Mouse (Mus musculus): ENCODE results near the gene Syt15. TPM values are rescaled to one million over a fixed set of nuclear protein-coding genes. Genes with fewer than 3 reads are reported as not detected.
"Not testable (repeated sequence)": the region's sequence is repeated elsewhere in the genome, so short reads cannot be mapped to it uniquely, and the experiment has no call there.

Gene Syt15
- polyA plus RNA-seq, 1 experiment from 2014 or later: 0.28 TPM

- ATAC-seq (ENCODE audit: low FRiP score, low read depth): no peak
- H3K27ac ChIP-seq: no peak overlapping the region
- H3K4me2 ChIP-seq (replicated peaks): no peak overlapping the region
- no peak overlapping the region for H3K4me3 ChIP-seq
- H3K4me1 ChIP-seq: no peaks in the 10 kb centered on the region
- H3K9me3 ChIP-seq: no peaks in the 10 kb centered on the region
- 51% methylated on average over 7 of the region's 7 CpGs for WGBS
- no peaks in the 10 kb centered on the region for H3K27me3 ChIP-seq (replicated peaks)
- no peaks in the 10 kb centered on the region for H3K36me3 ChIP-seq
- no peak overlapping the region for H3K9ac ChIP-seq
These were observed 12.9 kb downstream of the Syt15 start for GRCm38 (mm10) chr14:34232340-34232739.

DNA sequence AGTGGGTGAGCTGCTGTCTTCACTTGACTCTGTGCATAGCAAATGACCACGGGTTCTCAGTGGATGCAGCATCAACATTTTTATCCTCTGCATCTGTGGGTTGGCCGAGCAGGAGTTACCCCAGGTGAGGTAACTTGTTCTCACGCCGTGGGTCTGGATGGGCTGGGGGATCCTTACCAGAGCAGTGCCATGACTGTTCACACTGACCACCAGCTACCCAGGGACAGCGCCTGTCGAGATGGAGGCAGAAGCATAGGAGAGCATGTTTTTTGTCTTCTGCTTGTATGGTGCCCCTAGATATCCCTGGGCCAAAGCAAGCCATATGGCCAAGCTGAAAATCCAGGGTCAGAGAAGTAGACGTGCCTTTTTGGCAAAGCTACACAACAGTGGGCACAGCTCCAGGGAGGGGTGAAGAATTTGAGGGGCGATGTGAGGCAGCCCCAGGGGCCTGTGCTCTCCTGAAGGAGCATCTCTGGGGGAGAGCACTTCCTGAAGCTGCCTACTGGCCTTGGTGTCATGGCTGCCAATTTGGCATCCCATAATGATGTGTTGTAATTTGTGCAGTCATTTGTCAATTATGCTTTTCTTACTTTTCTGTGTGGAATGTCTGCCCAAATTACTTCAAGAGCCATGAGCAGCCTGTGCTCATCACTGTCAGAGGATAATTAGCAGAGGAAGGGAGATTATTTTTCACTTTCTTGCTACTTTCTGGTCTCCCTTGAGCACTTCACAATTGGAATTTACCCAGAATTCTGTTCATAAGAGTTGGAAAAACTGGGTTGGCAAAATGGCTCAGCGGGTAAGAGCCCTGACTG is 13.7 kb downstream of the Syt15 start:
- ATAC-seq (ENCODE audit: low FRiP score, low read depth): no peak

DNA sequence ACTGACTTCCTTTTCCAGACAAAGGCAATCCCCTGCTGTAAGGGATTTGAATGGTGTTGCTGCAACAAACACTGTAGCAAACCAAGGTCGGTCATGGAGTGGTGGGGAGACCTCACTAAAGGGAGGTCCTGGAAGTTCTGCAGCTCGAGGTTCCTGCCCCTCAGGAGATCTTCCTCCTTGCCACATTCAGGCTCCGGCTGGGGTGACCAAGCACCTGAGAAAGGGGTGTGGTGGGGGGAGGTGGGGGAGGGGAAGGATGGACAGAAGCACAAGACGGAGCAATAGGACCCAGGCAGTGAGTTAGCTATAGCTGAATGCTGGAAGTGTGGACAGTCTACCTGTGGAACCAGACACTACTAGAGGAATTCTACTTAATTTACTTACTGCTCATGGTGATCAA is 14.5 kb downstream of the Syt15 start:
- 74% methylated on average over 4 of the region's 4 CpGs for WGBS
- Histone ChIP-seq H3K36me3 (no peaks in the 10 kb centered on the region), H3K27me3 (replicated peaks) (no peaks in the 10 kb centered on the region), H3K9me3 (no peaks in the 10 kb centered on the region), H3K4me1 (no peaks in the 10 kb centered on the region), H3K4me2 (replicated peaks) (no peak overlapping the region), H3K9ac (no peak overlapping the region), H3K4me3 (no peak overlapping the region), H3K27ac (no peak overlapping the region)
- ATAC-seq (ENCODE audit: low FRiP score, low read depth): no peak

More for the DNA sequence above, 13.7 kb downstream of the Syt15 start:
- Histone ChIP-seq H3K9me3 (no peaks in the 10 kb centered on the region), H3K4me2 (replicated peaks) (no peak overlapping the region), H3K36me3 (no peaks in the 10 kb centered on the region), H3K27me3 (replicated peaks) (no peaks in the 10 kb centered on the region), H3K27ac (no peak overlapping the region), H3K9ac (no peak overlapping the region), H3K4me3 (no peak overlapping the region), H3K4me1 (no peaks in the 10 kb centered on the region)
- WGBS: 89% methylated on average over 9 of the region's 9 CpGs

GRCm38 (mm10) chr14:34234630-34235380 is 15.4 kb downstream of the Syt15 start:
- Histone ChIP-seq H3K4me3 (peak overlapping the region; percentile 21), H3K36me3 (no peaks in the 10 kb centered on the region), H3K4me2 (replicated peaks) (peak overlapping the region; percentile 61), H3K9me3 (no peaks in the 10 kb centered on the region), H3K9ac (peak overlapping the region; percentile 22; the same call in 1 of the 2 replicates), H3K27me3 (replicated peaks) (no peaks in the 10 kb centered on the region), H3K4me1 (no peaks in the 10 kb centered on the region), H3K27ac (no peak overlapping the region)
- peak; percentile 99 for ATAC-seq (ENCODE audit: low FRiP score, low read depth)
- 2% methylated on average over 16 of the region's 16 CpGs for WGBS

DNA sequence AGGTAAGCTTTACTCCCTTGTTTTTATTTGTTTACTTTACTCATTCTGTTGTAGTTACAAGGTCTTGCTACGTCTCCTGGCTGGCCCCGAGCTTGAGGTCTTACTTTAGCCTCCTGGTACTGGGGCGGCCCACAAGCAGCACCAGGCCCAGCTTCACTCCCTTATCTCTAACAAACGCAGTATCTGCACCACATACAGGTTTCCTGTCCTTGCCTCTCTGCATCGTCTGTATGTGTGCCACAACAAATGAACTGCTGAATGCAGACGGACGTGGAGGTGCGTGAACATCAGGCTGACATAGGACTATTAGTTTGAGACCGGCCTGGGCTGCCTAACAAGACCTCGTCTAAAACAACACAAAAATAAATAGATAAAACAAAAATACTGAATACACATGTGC is 20.9 kb downstream of the Syt15 start:
- 0 out of 2 replicates have a peak, but pooled peaks cover 3% of the 10 kb centered on the region for H3K9me3 ChIP-seq

DNA sequence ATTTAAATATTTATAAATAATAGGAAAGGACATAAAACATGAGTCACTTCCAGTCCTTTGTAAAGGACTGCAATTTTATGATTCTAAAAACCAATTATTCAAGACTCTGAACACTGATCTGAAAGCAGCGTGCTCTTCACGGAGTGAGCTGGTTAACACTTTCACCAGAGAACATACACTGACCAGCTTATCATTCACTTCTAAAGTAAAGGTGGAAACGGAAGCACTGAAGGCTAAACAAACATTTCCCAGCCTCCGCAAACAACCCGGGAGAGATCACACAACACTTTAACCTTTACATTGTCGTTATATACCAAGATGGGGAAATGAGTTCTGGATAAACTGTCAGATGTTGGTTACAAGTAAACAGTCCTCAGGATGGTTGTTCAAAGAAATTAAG is 21.3 kb downstream of the Syt15 start:
- Histone ChIP-seq H3K4me1 (no peaks in the 10 kb centered on the region), H3K4me3 (no peak overlapping the region), H3K27me3 (replicated peaks) (no peaks in the 10 kb centered on the region), H3K36me3 (no peaks in the 10 kb centered on the region), H3K9me3 (0 out of 2 replicates have a peak, but pooled peaks cover 3% of the 10 kb centered on the region), H3K9ac (no peak overlapping the region), H3K4me2 (replicated peaks) (no peak overlapping the region), H3K27ac (no peak overlapping the region)
- 89% methylated on average over 6 of the region's 6 CpGs for WGBS
- ATAC-seq (ENCODE audit: low FRiP score, low read depth): no peak

More for the DNA sequence above, 20.9 kb downstream of the Syt15 start:
- Histone ChIP-seq H3K4me2 (replicated peaks) (no peak overlapping the region), H3K4me3 (no peak overlapping the region), H3K9ac (no peak overlapping the region), H3K36me3 (no peaks in the 10 kb centered on the region), H3K4me1 (no peaks in the 10 kb centered on the region), H3K27ac (no peak overlapping the region), H3K27me3 (replicated peaks) (no peaks in the 10 kb centered on the region)
- no peak for ATAC-seq (ENCODE audit: low FRiP score, low read depth)
- WGBS: 92% methylated on average over 10 of the region's 10 CpGs

DNA sequence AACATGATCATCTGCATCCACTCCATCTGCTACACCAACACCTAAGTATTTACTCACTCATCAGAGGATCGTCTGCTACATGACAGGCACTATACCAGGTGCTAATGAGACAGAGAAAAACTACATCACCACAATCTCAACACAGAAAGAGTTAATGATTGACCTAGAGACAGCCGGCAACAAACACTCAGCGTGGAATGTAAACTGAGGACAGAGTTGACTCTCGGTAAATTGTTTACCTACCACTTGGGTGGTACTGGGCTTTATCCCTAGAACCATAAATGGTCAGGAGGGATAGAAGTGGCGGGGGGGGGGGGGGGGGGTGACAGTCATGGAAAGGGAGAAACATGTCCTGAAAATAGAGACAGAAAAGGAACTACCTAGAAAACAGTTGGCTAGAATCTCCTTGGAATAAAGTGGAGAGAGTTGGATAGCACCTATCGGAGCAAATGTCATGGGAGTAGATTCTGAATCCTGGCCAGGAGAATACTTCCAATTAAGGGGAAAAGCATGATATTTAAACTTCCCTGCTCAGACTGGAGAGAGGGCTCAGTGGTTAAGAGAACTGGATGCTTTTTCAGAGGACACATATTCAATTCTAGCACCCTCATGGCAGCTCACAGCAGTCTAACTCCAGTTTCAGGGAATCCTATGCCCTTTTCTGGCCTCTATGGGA is 33.2 kb downstream of the Syt15 start:
- WGBS: 62% methylated on average over 6 of the region's 6 CpGs
- Histone ChIP-seq H3K4me2 (replicated peaks) (no peak overlapping the region), H3K36me3 (no peaks in the 10 kb centered on the region), H3K9ac (no peak overlapping the region), H3K4me1 (no peaks in the 10 kb centered on the region), H3K4me3 (no peak overlapping the region), H3K9me3 (no peaks in the 10 kb centered on the region), H3K27ac (no peak overlapping the region), H3K27me3 (replicated peaks) (no peaks in the 10 kb centered on the region)
- no peak for ATAC-seq (ENCODE audit: low FRiP score, low read depth)

DNA sequence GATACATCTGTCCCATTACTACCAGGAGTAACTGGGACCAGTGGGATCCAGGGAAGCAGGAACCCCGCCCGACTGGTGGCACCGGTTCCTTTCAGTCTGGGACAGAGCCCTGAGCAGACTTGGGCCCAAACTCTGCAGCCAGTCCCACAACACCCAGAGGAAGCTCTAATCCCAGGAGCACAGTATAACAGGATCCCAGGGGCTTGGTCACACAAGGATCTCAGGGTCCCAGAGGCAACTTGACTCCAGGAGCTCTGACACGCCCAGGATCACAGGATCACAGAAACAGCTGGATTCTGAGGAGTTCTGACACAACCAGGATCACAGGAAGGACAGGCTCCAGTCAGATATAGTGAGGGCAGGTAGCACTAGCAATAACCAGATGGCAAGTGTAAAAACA is 33.9 kb downstream of the Syt15 start:
- no peaks in the 10 kb centered on the region for H3K27me3 ChIP-seq (replicated peaks)
- H3K4me1 ChIP-seq: no peaks in the 10 kb centered on the region
- WGBS: 89% methylated on average over 4 of the region's 4 CpGs
- no peaks in the 10 kb centered on the region for H3K9me3 ChIP-seq
- H3K36me3 ChIP-seq: no peaks in the 10 kb centered on the region
- no peak for ATAC-seq (ENCODE audit: low FRiP score, low read depth)
- no peak overlapping the region for H3K4me3 ChIP-seq
- H3K27ac ChIP-seq: no peak overlapping the region
- H3K4me2 ChIP-seq (replicated peaks): no peak overlapping the region
- no peak overlapping the region for H3K9ac ChIP-seq

DNA sequence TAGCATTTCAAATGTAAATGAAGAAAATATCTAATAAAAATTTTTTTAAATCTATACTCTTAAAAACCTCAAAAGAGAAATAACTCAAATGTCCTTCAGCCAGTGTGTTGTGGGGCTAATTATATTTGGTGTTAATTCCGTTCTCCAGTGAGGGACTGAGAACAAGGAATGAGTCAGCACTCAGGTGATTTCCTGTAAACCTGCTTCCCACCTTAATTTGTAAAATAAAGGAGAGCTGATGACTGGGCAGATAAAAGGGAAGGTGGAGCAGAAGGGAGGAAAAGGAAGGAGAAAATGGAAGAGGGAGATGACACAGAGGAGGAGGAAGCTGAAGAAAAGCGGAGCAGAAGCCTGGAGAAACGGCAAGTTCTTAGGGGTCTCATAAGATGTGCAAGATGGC is 39.1 kb downstream of the Syt15 start:
- H3K4me3 ChIP-seq; H3K4me2 ChIP-seq (replicated peaks); H3K27ac ChIP-seq; ATAC-seq (ENCODE audit: low FRiP score, low read depth); H3K4me1 ChIP-seq; H3K9me3 ChIP-seq; H3K9ac ChIP-seq; H3K36me3 ChIP-seq; H3K27me3 ChIP-seq (replicated peaks): not testable (repeated sequence)
- WGBS: 72% methylated on average over 3 of the region's 3 CpGs

DNA sequence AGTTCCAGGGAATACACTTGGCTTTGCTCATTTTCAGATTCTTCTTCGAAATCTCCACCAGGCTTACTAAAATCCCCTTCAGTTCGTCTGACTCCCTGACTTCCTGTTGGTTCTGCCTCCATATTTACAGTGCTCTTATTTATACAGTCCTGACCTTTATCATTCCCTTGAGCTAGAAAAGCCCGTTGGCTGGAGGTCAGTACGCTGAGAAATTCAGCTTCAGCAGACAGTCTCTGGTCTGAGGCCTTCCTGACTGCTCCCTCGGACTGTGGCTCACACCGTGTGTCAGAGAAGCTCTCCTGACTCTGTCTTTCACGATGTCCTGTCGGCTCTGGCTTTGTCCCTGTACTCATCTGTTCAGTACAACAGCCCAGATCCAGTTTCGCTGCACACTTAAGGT is 48.7 kb downstream of the Syt15 start:
- no peaks in the 10 kb centered on the region for H3K27me3 ChIP-seq (replicated peaks)
- H3K9me3 ChIP-seq: no peaks in the 10 kb centered on the region
- ATAC-seq (ENCODE audit: low FRiP score, low read depth): no peak
- no peak overlapping the region for H3K27ac ChIP-seq
- no peak overlapping the region for H3K4me2 ChIP-seq (replicated peaks)
- no peaks in the 10 kb centered on the region for H3K4me1 ChIP-seq
- H3K36me3 ChIP-seq: no peaks in the 10 kb centered on the region
- H3K9ac ChIP-seq: no peak overlapping the region
- no peak overlapping the region for H3K4me3 ChIP-seq
- 84% methylated on average over 9 of the region's 9 CpGs for WGBS

DNA sequence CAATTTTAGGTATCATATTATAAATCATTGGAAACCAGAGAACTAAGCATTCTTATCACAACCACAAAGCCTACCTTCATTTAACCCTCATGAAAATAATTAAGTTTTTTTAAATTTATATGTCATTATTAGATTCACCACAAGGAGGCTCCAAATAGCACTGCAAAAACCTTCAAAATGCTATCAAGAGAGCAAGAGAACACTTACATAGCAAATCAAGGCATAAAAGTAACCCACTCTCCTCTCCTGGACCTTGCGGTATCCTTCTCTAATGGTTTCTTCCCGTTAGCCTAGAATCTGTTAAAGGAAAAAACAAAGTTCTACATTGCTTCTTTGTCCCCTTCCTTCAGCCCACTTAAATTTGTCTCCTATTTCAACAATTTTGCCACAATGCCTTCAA is 53.9 kb downstream of the Syt15 start:
- WGBS: 75% methylated on average over 2 of the region's 2 CpGs
- H3K4me2 ChIP-seq (replicated peaks): no peak overlapping the region
- no peak for ATAC-seq (ENCODE audit: low FRiP score, low read depth)
- no peaks in the 10 kb centered on the region for H3K27me3 ChIP-seq (replicated peaks)
- no peak overlapping the region for H3K27ac ChIP-seq
- no peaks in the 10 kb centered on the region for H3K4me1 ChIP-seq
- no peaks in the 10 kb centered on the region for H3K9me3 ChIP-seq
- no peak overlapping the region for H3K9ac ChIP-seq
- no peak overlapping the region for H3K4me3 ChIP-seq
- H3K36me3 ChIP-seq: no peaks in the 10 kb centered on the region

DNA sequence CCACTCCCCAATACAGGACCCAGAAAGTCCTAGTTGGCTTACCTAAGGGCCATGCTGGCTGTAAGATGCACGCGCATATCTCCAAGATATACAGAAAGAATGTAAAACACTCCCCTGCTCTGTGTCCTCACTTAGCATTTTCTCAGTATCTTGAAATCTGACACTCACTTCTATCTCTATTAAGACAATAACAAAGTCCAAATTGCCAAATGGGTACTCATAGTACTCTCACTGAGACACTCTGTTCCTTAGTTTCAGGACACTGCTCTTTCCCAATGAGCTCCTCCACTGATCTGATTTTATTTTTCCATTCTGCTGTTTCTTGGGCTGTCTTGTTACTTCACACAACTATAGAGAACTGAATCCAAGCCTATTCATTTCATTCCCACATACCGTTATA is 54.7 kb downstream of the Syt15 start:
- Histone ChIP-seq H3K9me3 (no peaks in the 10 kb centered on the region), H3K4me1 (no peaks in the 10 kb centered on the region), H3K27me3 (replicated peaks) (no peaks in the 10 kb centered on the region), H3K27ac (no peak overlapping the region), H3K9ac (no peak overlapping the region), H3K36me3 (no peaks in the 10 kb centered on the region), H3K4me3 (no peak overlapping the region), H3K4me2 (replicated peaks) (no peak overlapping the region)
- WGBS: 94% methylated on average over 3 of the region's 3 CpGs
- no peak for ATAC-seq (ENCODE audit: low FRiP score, low read depth)
